Mouse (Mus musculus) MEL (cell line): ENCODE results near the gene Tmem35b. TPM values are rescaled to one million over a fixed set of nuclear protein-coding genes. Genes with fewer than 3 reads are reported as not detected.

Experiments used
- DNase-seq: peaks from one replicate; pipeline ENCODE4 v3.0.0; 2011; ENCODE audit warnings: low read depth, low spot score
- H3K27ac ChIP-seq: 2 replicates; pipeline ENCODE4 v1.5.1; 2012; ENCODE audit warnings: low read depth, mild to moderate bottlenecking, control low read depth, low read length, moderate library complexity; ENCODE audit not compliant: control insufficient read depth
- H3K27me3 ChIP-seq, 2 experiments: fragments of 150-350 bp in 1 of 2; sonication (generic) in 1 of 2; 2 replicates each; pipeline ENCODE4 v1.6.1; 2012; ENCODE audit warnings: low read length in 2 of 2, mild to moderate bottlenecking in 2 of 2, improper control_type of control experiment in 1 of 2, moderate library complexity in 1 of 2; ENCODE audit not compliant: insufficient read depth in 2 of 2, control insufficient read depth in 1 of 2
- H3K36me3 ChIP-seq, 2 experiments: 2 replicates each; pipeline ENCODE4 v1.6.1; 2012 to 2014; ENCODE audit warnings: low read length in 2 of 2, improper control_type of control experiment in 1 of 2, inconsistent platforms in 1 of 2, mild to moderate bottlenecking in 1 of 2; ENCODE audit not compliant: insufficient read depth in 2 of 2, control insufficient read depth in 1 of 2
- H3K4me1 ChIP-seq, 2 experiments: fragments of 150-350 bp in 1 of 2; sonication (generic) in 1 of 2; 2 replicates each; pipeline ENCODE4 v1.6.1; 2012; ENCODE audit warnings: low read length in 2 of 2, improper control_type of control experiment in 1 of 2, mild to moderate bottlenecking in 1 of 2; ENCODE audit not compliant: insufficient read depth in 2 of 2, control insufficient read depth in 1 of 2
- H3K4me3 ChIP-seq, 2 experiments: fragments of 150-350 bp in 1 of 2; sonication (generic) in 1 of 2; 2 replicates each; pipeline ENCODE4 v1.5.1; 2012; ENCODE audit warnings: low read depth in 2 of 2, low read length in 2 of 2, mild to moderate bottlenecking in 2 of 2, moderate library complexity in 2 of 2, control low read depth in 1 of 2, improper control_type of control experiment in 1 of 2; ENCODE audit not compliant: control insufficient read depth in 1 of 2, insufficient read depth in 1 of 2
- H3K79me2 ChIP-seq: 2 replicates; pipeline ENCODE4 v1.6.1; 2012; ENCODE audit warnings: mild to moderate bottlenecking, low read length, moderate library complexity; ENCODE audit not compliant: control insufficient read depth, poor library complexity, insufficient read depth
- H3K9ac ChIP-seq: 2 replicates; pipeline ENCODE4 v1.6.1; 2012; ENCODE audit warnings: low read depth, mild to moderate bottlenecking, control low read depth, low read length, moderate library complexity; ENCODE audit not compliant: control insufficient read depth, poor library complexity, severe bottlenecking
- H3K9me3 ChIP-seq: fragments of 150-350 bp; sonication (generic); replicated peaks from 2 replicates; pipeline ENCODE4 v1.6.1; 2012; ENCODE audit warnings: mild to moderate bottlenecking, low read length, improper control_type of control experiment, moderate library complexity; ENCODE audit not compliant: insufficient read depth
- CHD1 ChIP-seq: IDR thresholded peaks from 2 replicates; pipeline ENCODE4 v1.6.1; 2012; ENCODE audit warnings: low read depth, mild to moderate bottlenecking, inconsistent platforms, low read length, improper control_type of control experiment
- CTCF ChIP-seq, 3 experiments: IDR thresholded peaks in 2 of 3; conservative IDR thresholded peaks in 1 of 3; 2 replicates each; pipeline ENCODE4 v1.5.1; 2011 to 2012; ENCODE audit warnings: low read length in 3 of 3, low read depth in 2 of 3, mild to moderate bottlenecking in 2 of 3, improper control_type of control experiment in 1 of 3, inconsistent platforms in 1 of 3, mixed read lengths in 1 of 3, moderate library complexity in 1 of 3; ENCODE audit not compliant: control insufficient read depth in 1 of 3, insufficient read depth in 1 of 3, poor library complexity in 1 of 3, severe bottlenecking in 1 of 3
- ETS1 ChIP-seq: IDR thresholded peaks from 2 replicates; pipeline ENCODE4 v1.6.1; 2012; ENCODE audit warnings: low read depth, mild to moderate bottlenecking, inconsistent platforms, low read length, improper control_type of control experiment, moderate library complexity
- HCFC1 ChIP-seq: IDR thresholded peaks from 2 replicates; pipeline ENCODE4 v1.6.1; 2012; ENCODE audit warnings: low read depth, mild to moderate bottlenecking, inconsistent platforms, low read length, improper control_type of control experiment, moderate library complexity
- MAFK ChIP-seq: IDR thresholded peaks from 2 replicates; pipeline ENCODE4 v1.6.1; 2011; ENCODE audit warnings: low read depth, mild to moderate bottlenecking, low read length, improper control_type of control experiment, borderline replicate concordance
- MAZ ChIP-seq: IDR thresholded peaks from 2 replicates; pipeline ENCODE4 v1.6.1; 2012; ENCODE audit warnings: low read depth, mild to moderate bottlenecking, inconsistent platforms, low read length, improper control_type of control experiment
- MXI1 ChIP-seq: IDR thresholded peaks from 2 replicates; pipeline ENCODE4 v1.6.1; 2011; ENCODE audit warnings: mild to moderate bottlenecking, low read depth, low read length, improper control_type of control experiment
- MYB ChIP-seq: IDR thresholded peaks from 2 replicates; pipeline ENCODE4 v1.6.1; 2011; ENCODE audit warnings: mild to moderate bottlenecking, low read depth, low read length, improper control_type of control experiment
- MYC ChIP-seq: IDR thresholded peaks from 2 replicates; pipeline ENCODE4 v1.6.1; 2011; ENCODE audit warnings: low read depth, mild to moderate bottlenecking, low read length, improper control_type of control experiment, moderate library complexity
- NELFE ChIP-seq: IDR thresholded peaks from 2 replicates; pipeline ENCODE4 v1.6.1; 2011; ENCODE audit warnings: low read depth, low read length, improper control_type of control experiment
- NRF1 ChIP-seq: IDR thresholded peaks from 2 replicates; pipeline ENCODE4 v1.6.1; 2014; ENCODE audit warnings: low read depth, mild to moderate bottlenecking, inconsistent platforms, low read length, improper control_type of control experiment, moderate library complexity; ENCODE audit not compliant: poor library complexity, insufficient read depth, severe bottlenecking
- RAD21 ChIP-seq: IDR thresholded peaks from 2 replicates; pipeline ENCODE4 v1.6.1; 2011; ENCODE audit warnings: mild to moderate bottlenecking, low read depth, low read length, improper control_type of control experiment
- SIN3A ChIP-seq: IDR thresholded peaks from 2 replicates; pipeline ENCODE4 v1.6.1; 2012; ENCODE audit warnings: low read length, improper control_type of control experiment, inconsistent platforms
- SMC3 ChIP-seq: IDR thresholded peaks from 2 replicates; pipeline ENCODE4 v1.6.1; 2011; ENCODE audit warnings: low read depth, low read length, improper control_type of control experiment
- TBP ChIP-seq: IDR thresholded peaks from 2 replicates; pipeline ENCODE4 v1.8.0; 2011; ENCODE audit warnings: low read depth, low read length, improper control_type of control experiment
- TCF12 ChIP-seq: IDR thresholded peaks from 2 replicates; pipeline ENCODE4 v1.6.1; 2014; ENCODE audit warnings: low read depth, mild to moderate bottlenecking, inconsistent platforms, low read length, improper control_type of control experiment, moderate library complexity
- UBTF ChIP-seq: IDR thresholded peaks from 2 replicates; pipeline ENCODE4 v1.6.1; 2012; ENCODE audit warnings: low read depth, mild to moderate bottlenecking, inconsistent platforms, low read length, improper control_type of control experiment, moderate library complexity, borderline replicate concordance; ENCODE audit not compliant: insufficient read depth
- USF2 ChIP-seq, 2 experiments: IDR thresholded peaks; 2 replicates each; pipeline ENCODE4 v1.6.1; 2011 to 2012; ENCODE audit warnings: improper control_type of control experiment in 2 of 2, low read length in 2 of 2, borderline replicate concordance in 1 of 2, inconsistent platforms in 1 of 2, low read depth in 1 of 2, mild to moderate bottlenecking in 1 of 2; ENCODE audit not compliant: insufficient read depth in 1 of 2
- polyA plus RNA-seq, 2 experiments: library from polyadenylated mRNA; stranded (reverse) in 1 of 2; unstranded in 1 of 2; fragments of >175 nt in 1 of 2; fragments of >200 nt in 1 of 2; gene quantifications; 2 replicates each; pipeline versions ENCODE4 v1.2.1 to v1.2.4; 2012; ENCODE audit warnings: low replicate concordance in 2 of 2, low read depth in 1 of 2; ENCODE audit not compliant: insufficient read length in 2 of 2, insufficient read depth in 1 of 2, missing spikeins in 1 of 2
- total RNA-seq: library from RNA; depleted of rRNA; stranded (reverse); fragments of 300-350 nt; gene quantifications from 2 replicates; pipeline ENCODE4 v1.2.3, GENCODE M21; 2012

Gene Tmem35b
- total and polyA plus RNA-seq, 3 experiments: 0.89 to 3.2 TPM; not detected in 1

GRCm38 (mm10) chr4:127134687-127135086, 11.2 kb downstream of the Tmem35b start:
- H3K9me3 ChIP-seq: no peaks in the 10 kb centered on the region
- H3K4me1 ChIP-seq: no peaks in the 10 kb centered on the region
- no peak overlapping the region for H3K27ac ChIP-seq
- H3K4me3 ChIP-seq: no peak overlapping the region
- TF ChIP-seq USF2 (IDR thresholded peaks at IDR 0.05; ENCODE audit: borderline replicate concordance in 1 of 2, insufficient read depth in 1 of 2, low read depth in 1 of 2, low read length in 2 of 2): no peak
- TF ChIP-seq UBTF: no peak
- TF ChIP-seq HCFC1: no peak
- no peak for TF ChIP-seq MXI1
- TF ChIP-seq CTCF (IDR thresholded peaks at IDR 0.05 in 2 of 3, conservative IDR thresholded peaks at IDR 0.05 in 1 of 3; ENCODE audit: control insufficient read depth in 1 of 3, insufficient read depth in 1 of 3, low read depth in 2 of 3, low read length in 3 of 3, poor library complexity in 1 of 3, severe bottlenecking in 1 of 3): no peak
- no peak for TF ChIP-seq RAD21
- no peak for TF ChIP-seq SIN3A
- TF ChIP-seq NELFE: no peak
- no peak for TF ChIP-seq SMC3
- no peak for TF ChIP-seq CHD1
- no peaks in the 10 kb centered on the region for H3K79me2 ChIP-seq
- H3K36me3 ChIP-seq: no peaks in the 10 kb centered on the region
- H3K9ac ChIP-seq: no peak overlapping the region
- H3K27me3 ChIP-seq: no peaks in the 10 kb centered on the region
- DNase-seq: no peak

- Histone ChIP-seq H3K4me1 (no peaks in the 10 kb centered on the region), H3K79me2 (no peaks in the 10 kb centered on the region), H3K9me3 (no peaks in the 10 kb centered on the region), H3K9ac (no peak overlapping the region), H3K27me3 (no peaks in the 10 kb centered on the region), H3K36me3 (no peaks in the 10 kb centered on the region), H3K4me3 (no peak overlapping the region), H3K27ac (no peak overlapping the region)
- no peak for DNase-seq
- TF ChIP-seq MYC: no peak
- no peak for TF ChIP-seq MYB
- no peak for TF ChIP-seq CTCF (IDR thresholded peaks at IDR 0.05 in 2 of 3, conservative IDR thresholded peaks at IDR 0.05 in 1 of 3; ENCODE audit: control insufficient read depth in 1 of 3, insufficient read depth in 1 of 3, low read depth in 2 of 3, low read length in 3 of 3, poor library complexity in 1 of 3, severe bottlenecking in 1 of 3)
- no peak for TF ChIP-seq MAZ
- TF ChIP-seq MAFK: no peak
- no peak for TF ChIP-seq NRF1
- no peak for TF ChIP-seq TBP
- no peak for TF ChIP-seq TCF12
- TF ChIP-seq HCFC1: no peak
- no peak for TF ChIP-seq ETS1
These were observed 14.1 kb downstream of the Tmem35b start for GRCm38 (mm10) chr4:127137591-127137990.
